Mouse (Mus musculus) left cerebral cortex, adult 8-10 months (tissue): Measurements from ENCODE around the gene Eif4ebp2. TPM values are rescaled to one million over a fixed set of nuclear protein-coding genes. Genes with fewer than 3 reads are reported as not detected.

Source experiments
- DNase-seq, 2 experiments: peaks; one replicate each; pipeline ENCODE4 v3.0.0; 2022; ENCODE audit warnings: low spot score in 2 of 2
- total RNA-seq, 4 experiments: library from RNA; stranded (reverse); gene quantifications; 2 replicates each; pipeline ENCODE4 v1.2.4; 2022

Gene Eif4ebp2
- total RNA-seq, 4 experiments from 2014 or later, result 42.8 to 45.8 (median 44.4) TPM

- no peak for DNase-seq
Observed at GRCm38 (mm10) chr10:61419146-61419545, 33.3 kb downstream of the Eif4ebp2 start.

- DNase-seq, result no peak
Observed at GRCm38 (mm10) chr10:61418131-61418900, 34.1 kb downstream of the Eif4ebp2 start.

- no peak for DNase-seq
Observed at GRCm38 (mm10) chr10:61417672-61418071, 34.8 kb downstream of the Eif4ebp2 start, which contains the start of gene Nodal. TSS of gene Nodal (plus strand) at chr10:61417972.

GRCm38 (mm10) chr10:61417046-61417445 lies 35.4 kb downstream of the Eif4ebp2 start:
- no peak for DNase-seq

- no peak for DNase-seq
Observed at GRCm38 (mm10) chr10:61416561-61416960, 35.9 kb downstream of the Eif4ebp2 start.

- DNase-seq, result no peak
Observed at GRCm38 (mm10) chr10:61415890-61416289, 36.6 kb downstream of the Eif4ebp2 start.

- no peak for DNase-seq
Observed at GRCm38 (mm10) chr10:61415240-61415639, 37.2 kb downstream of the Eif4ebp2 start.

GRCm38 (mm10) chr10:61412910-61413625 lies 39.4 kb downstream of the Eif4ebp2 start:
- DNase-seq, result no peak

GRCm38 (mm10) chr10:61410193-61410592 lies 42.3 kb downstream of the Eif4ebp2 start:
- DNase-seq, result no peak

GRCm38 (mm10) chr10:61409776-61410175 lies 42.7 kb downstream of the Eif4ebp2 start:
- DNase-seq, result no peak

- DNase-seq, result no peak
Observed at GRCm38 (mm10) chr10:61405958-61406357, 46.5 kb downstream of the Eif4ebp2 start.

- no peak for DNase-seq
Observed at GRCm38 (mm10) chr10:61402911-61403310, 49.5 kb downstream of the Eif4ebp2 start.

- no peak for DNase-seq
Observed at GRCm38 (mm10) chr10:61402480-61402879, 50.0 kb downstream of the Eif4ebp2 start.

- no peak for DNase-seq
Observed at GRCm38 (mm10) chr10:61400407-61400806, 52.1 kb downstream of the Eif4ebp2 start.

GRCm38 (mm10) chr10:61399156-61399734 lies 53.2 kb downstream of the Eif4ebp2 start:
- no peak for DNase-seq

GRCm38 (mm10) chr10:61398125-61398524 lies 54.3 kb downstream of the Eif4ebp2 start:
- no peak for DNase-seq

GRCm38 (mm10) chr10:61394476-61395136 lies 57.9 kb downstream of the Eif4ebp2 start:
- no peak for DNase-seq

GRCm38 (mm10) chr10:61392584-61392983 lies 59.9 kb downstream of the Eif4ebp2 start:
- no peak for DNase-seq

- no peak for DNase-seq
Observed at GRCm38 (mm10) chr10:61390148-61390547, 62.3 kb downstream of the Eif4ebp2 start.

- DNase-seq, result no peak
Observed at GRCm38 (mm10) chr10:61389020-61389419, 63.4 kb downstream of the Eif4ebp2 start.

- DNase-seq, result no peak
Observed at GRCm38 (mm10) chr10:61386284-61386683, 66.2 kb downstream of the Eif4ebp2 start.

GRCm38 (mm10) chr10:61385174-61385573 lies 67.3 kb downstream of the Eif4ebp2 start:
- no peak for DNase-seq
